Mouse (Mus musculus): Measurements from ENCODE around the gene Ddah2. TPM values are rescaled to one million over a fixed set of nuclear protein-coding genes. Genes with fewer than 3 reads are reported as not detected.

The Ddah2 gene
- polyA plus RNA-seq, 1 experiment from 2014 or later, result 543 TPM

DNA sequence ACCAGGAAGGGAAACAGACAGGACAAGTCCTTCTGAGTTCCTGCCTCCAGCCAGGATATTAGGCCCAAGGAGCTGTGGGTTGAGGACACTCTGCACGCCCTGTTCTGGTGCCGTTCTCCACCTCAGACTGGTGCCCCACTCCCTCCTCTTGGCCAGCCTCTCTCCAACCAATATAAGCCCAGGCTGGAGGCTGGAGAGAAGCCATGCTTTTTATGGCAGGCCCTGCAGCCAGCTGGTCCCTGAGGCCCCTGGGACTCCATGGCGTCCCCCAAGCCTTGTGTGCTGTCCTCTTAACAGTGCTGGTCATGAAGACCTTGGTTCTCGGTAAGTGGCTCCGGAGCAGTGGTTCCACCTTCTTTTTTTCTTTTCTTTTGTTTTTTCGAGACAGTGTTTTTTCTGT, 49.3 kb downstream of the Ddah2 start, which contains the start of gene Ly6g5c:
Gene Ly6g5c, plus strand, starts transcription at position 183 of the 400 bp plus-strand sequence.
- 92% methylated on average over 6 of the region's 6 CpGs for WGBS
- Histone ChIP-seq H3K4me2 (ENCODE audit: low read depth, low read length) (no peak within 1 kb of the TSS), H3K4me1 (ENCODE audit: control insufficient read depth, insufficient read depth, low read length) (no peaks in the 10 kb centered on the region), H3K36me3 (replicated peaks; ENCODE audit: control insufficient read depth, insufficient read depth, low read depth, low read length) (no peaks in the 10 kb centered on the region), H3K4me3 (ENCODE audit: low read depth, low read length) (no peak within 1 kb of the TSS), H3K9me3 (replicated peaks; ENCODE audit: control insufficient read depth, low read length) (no peaks in the 10 kb centered on the region), H3K27ac (replicated peaks; ENCODE audit: low read depth, low read length) (no peak within 1 kb of the TSS), H3K27me3 (ENCODE audit: control insufficient read depth, insufficient read depth, low read length) (no peaks in the 10 kb centered on the region), H3K9ac (replicated peaks; ENCODE audit: low read length) (no peak within 1 kb of the TSS)
- no peak; the same call in 1 of the 2 replicates for ATAC-seq (replicated peaks; ENCODE audit: insufficient number of reproducible peaks, low FRiP score, low TSS enrichment, low read depth)
- no peak for DNase-seq (ENCODE audit: low spot score)

Other genes starting within 250 kb of the Ddah2 start
- gene Stk19, start 222.1 kb upstream of the Ddah2 start, polyA plus RNA-seq (2014; fragmentation: Nextera tagmentation; extraction: Ambion mirVana), result 14.4 and 18.4 TPM in 2 replicates
- gene Dxo, start 222.0 kb upstream of the Ddah2 start, polyA plus RNA-seq (2014; fragmentation: Nextera tagmentation; extraction: Ambion mirVana), result 65.3 and 68.1 TPM in 2 replicates
- gene Skiv2l, start 208.8 kb upstream of the Ddah2 start, polyA plus RNA-seq (2014; fragmentation: Nextera tagmentation; extraction: Ambion mirVana), result 27.1 and 31.9 TPM in 2 replicates
- gene Nelfe, start 208.6 kb upstream of the Ddah2 start, polyA plus RNA-seq (2014; fragmentation: Nextera tagmentation; extraction: Ambion mirVana), result 128 and 130 TPM in 2 replicates
- 1.2 and 2.0 TPM in 2 replicates for gene Cfb, start 196.5 kb upstream of the Ddah2 start, polyA plus RNA-seq (2014; fragmentation: Nextera tagmentation; extraction: Ambion mirVana)
- 1.6 and 2.0 TPM in 2 replicates for gene Zbtb12, start 179.6 kb upstream of the Ddah2 start, polyA plus RNA-seq (2014; fragmentation: Nextera tagmentation; extraction: Ambion mirVana)
- not detected in 2 replicates for gene Gm20547, start 177.0 kb upstream of the Ddah2 start, polyA plus RNA-seq (2014; fragmentation: Nextera tagmentation; extraction: Ambion mirVana)
- 0.81 and 1.6 TPM in 2 replicates for gene C2, start 160.8 kb upstream of the Ddah2 start, polyA plus RNA-seq (2014; fragmentation: Nextera tagmentation; extraction: Ambion mirVana)
- 59.3 and 60.6 TPM in 2 replicates for gene Ehmt2, start 160.6 kb upstream of the Ddah2 start, polyA plus RNA-seq (2014; fragmentation: Nextera tagmentation; extraction: Ambion mirVana)
- 0.08 and 0.11 TPM in 2 replicates for gene Slc44a4, start 144.6 kb upstream of the Ddah2 start, polyA plus RNA-seq (2014; fragmentation: Nextera tagmentation; extraction: Ambion mirVana)
- gene Neu1, start 127.8 kb upstream of the Ddah2 start, polyA plus RNA-seq (2014; fragmentation: Nextera tagmentation; extraction: Ambion mirVana), result 10.9 and 13.1 TPM in 2 replicates
- gene Hspa1b, start 99.8 kb upstream of the Ddah2 start, polyA plus RNA-seq (2014; fragmentation: Nextera tagmentation; extraction: Ambion mirVana), result 0.21 and 0.49 TPM in 2 replicates
- not detected in 2 replicates for gene Gm20481, start 89.1 kb upstream of the Ddah2 start, polyA plus RNA-seq (2014; fragmentation: Nextera tagmentation; extraction: Ambion mirVana)
- gene Hspa1a, start 86.9 kb upstream of the Ddah2 start, polyA plus RNA-seq (2014; fragmentation: Nextera tagmentation; extraction: Ambion mirVana), result 1.7 and 1.8 TPM in 2 replicates
- gene Hspa1l, start 86.3 kb upstream of the Ddah2 start, polyA plus RNA-seq (2014; fragmentation: Nextera tagmentation; extraction: Ambion mirVana), result 1.5 and 2.0 TPM in 2 replicates
- gene Lsm2, start 77.2 kb upstream of the Ddah2 start, polyA plus RNA-seq (2014; fragmentation: Nextera tagmentation; extraction: Ambion mirVana), result 219 and 241 TPM in 2 replicates
- gene Vars, start 58.0 kb upstream of the Ddah2 start, polyA plus RNA-seq (2014; fragmentation: Nextera tagmentation; extraction: Ambion mirVana), result 73.9 and 85.2 TPM in 2 replicates
- 0.10 and 0.17 TPM in 2 replicates for gene Vwa7, start 42.5 kb upstream of the Ddah2 start, polyA plus RNA-seq (2014; fragmentation: Nextera tagmentation; extraction: Ambion mirVana)
- 3.5 and 7.5 TPM in 2 replicates for gene Sapcd1, start 31.0 kb upstream of the Ddah2 start, polyA plus RNA-seq (2014; fragmentation: Nextera tagmentation; extraction: Ambion mirVana)
- gene Msh5, start 12.3 kb upstream of the Ddah2 start, polyA plus RNA-seq (2014; fragmentation: Nextera tagmentation; extraction: Ambion mirVana), result 3.0 and 3.2 TPM in 2 replicates
- 73.9 and 84.2 TPM in 2 replicates for gene Clic1, start 9.1 kb upstream of the Ddah2 start, polyA plus RNA-seq (2014; fragmentation: Nextera tagmentation; extraction: Ambion mirVana)
- gene Ly6g6c, start 6.4 kb downstream of the Ddah2 start, polyA plus RNA-seq (2014; fragmentation: Nextera tagmentation; extraction: Ambion mirVana), result 0.33 TPM in 1 of 2 replicates, not detected in the other
- 0.74 and 1.2 TPM in 2 replicates for gene Mpig6b, start 7.1 kb downstream of the Ddah2 start, polyA plus RNA-seq (2014; fragmentation: Nextera tagmentation; extraction: Ambion mirVana)
- 0.66 and 1.1 TPM in 2 replicates for gene Ly6g6e, start 17.9 kb downstream of the Ddah2 start, polyA plus RNA-seq (2014; fragmentation: Nextera tagmentation; extraction: Ambion mirVana)
- gene Ly6g6d, start 19.0 kb downstream of the Ddah2 start, polyA plus RNA-seq (2014; fragmentation: Nextera tagmentation; extraction: Ambion mirVana), result 0.92 TPM in 1 of 2 replicates, not detected in the other
- gene Ly6g6f, start 26.6 kb downstream of the Ddah2 start, polyA plus RNA-seq (2014; fragmentation: Nextera tagmentation; extraction: Ambion mirVana), result 0.36 and 0.43 TPM in 2 replicates
- gene Abhd16a, start 30.2 kb downstream of the Ddah2 start, polyA plus RNA-seq (2014; fragmentation: Nextera tagmentation; extraction: Ambion mirVana), result 38.5 and 39.8 TPM in 2 replicates
- gene Ly6g5c, start 49.2 kb downstream of the Ddah2 start, polyA plus RNA-seq (2014; fragmentation: Nextera tagmentation; extraction: Ambion mirVana), result not detected in 2 replicates
- gene Ly6g5b, start 56.4 kb downstream of the Ddah2 start, polyA plus RNA-seq (2014; fragmentation: Nextera tagmentation; extraction: Ambion mirVana), result 0.53 and 1.1 TPM in 2 replicates
- gene Gpank1, start 62.4 kb downstream of the Ddah2 start, polyA plus RNA-seq (2014; fragmentation: Nextera tagmentation; extraction: Ambion mirVana), result 24.6 and 26.4 TPM in 2 replicates
- 273 and 294 TPM in 2 replicates for gene Csnk2b, start 63.0 kb downstream of the Ddah2 start, polyA plus RNA-seq (2014; fragmentation: Nextera tagmentation; extraction: Ambion mirVana)
- gene D17H6S53E, start 67.3 kb downstream of the Ddah2 start, polyA plus RNA-seq (2014; fragmentation: Nextera tagmentation; extraction: Ambion mirVana), result 6.9 and 7.4 TPM in 2 replicates
- 0.49 and 0.64 TPM in 2 replicates for gene Apom, start 73.0 kb downstream of the Ddah2 start, polyA plus RNA-seq (2014; fragmentation: Nextera tagmentation; extraction: Ambion mirVana)
- gene Bag6, start 76.1 kb downstream of the Ddah2 start, polyA plus RNA-seq (2014; fragmentation: Nextera tagmentation; extraction: Ambion mirVana), result 87.8 and 101 TPM in 2 replicates
- 131 and 144 TPM in 2 replicates for gene Prrc2a, start 105.9 kb downstream of the Ddah2 start, polyA plus RNA-seq (2014; fragmentation: Nextera tagmentation; extraction: Ambion mirVana)
- gene Aif1, start 117.0 kb downstream of the Ddah2 start, polyA plus RNA-seq (2014; fragmentation: Nextera tagmentation; extraction: Ambion mirVana), result 6.1 and 7.9 TPM in 2 replicates
- gene Lst1, start 129.4 kb downstream of the Ddah2 start, polyA plus RNA-seq (2014; fragmentation: Nextera tagmentation; extraction: Ambion mirVana), result 3.8 and 6.1 TPM in 2 replicates
- 0.32 and 0.48 TPM in 2 replicates for gene Ltb, start 135.4 kb downstream of the Ddah2 start, polyA plus RNA-seq (2014; fragmentation: Nextera tagmentation; extraction: Ambion mirVana)
- gene Tnf, start 143.0 kb downstream of the Ddah2 start, polyA plus RNA-seq (2014; fragmentation: Nextera tagmentation; extraction: Ambion mirVana), result not detected in 2 replicates
- gene Lta, start 146.3 kb downstream of the Ddah2 start, polyA plus RNA-seq (2014; fragmentation: Nextera tagmentation; extraction: Ambion mirVana), result not detected in 2 replicates
- not detected in 2 replicates for gene Gm16181, start 161.8 kb downstream of the Ddah2 start, polyA plus RNA-seq (2014; fragmentation: Nextera tagmentation; extraction: Ambion mirVana)
- gene Atp6v1g2, start 174.6 kb downstream of the Ddah2 start, polyA plus RNA-seq (2014; fragmentation: Nextera tagmentation; extraction: Ambion mirVana), result 6.2 and 7.9 TPM in 2 replicates
- 3.1 and 4.0 TPM in 2 replicates for gene Nfkbil1, start 176.8 kb downstream of the Ddah2 start, polyA plus RNA-seq (2014; fragmentation: Nextera tagmentation; extraction: Ambion mirVana)
- 664 and 669 TPM in 2 replicates for gene Ddx39b, start 182.7 kb downstream of the Ddah2 start, polyA plus RNA-seq (2014; fragmentation: Nextera tagmentation; extraction: Ambion mirVana)
- 18.8 and 24.0 TPM in 2 replicates for gene H2-D1, start 203.7 kb downstream of the Ddah2 start, polyA plus RNA-seq (2014; fragmentation: Nextera tagmentation; extraction: Ambion mirVana)